Mouse (Mus musculus): ENCODE measurements around the gene Mnx1.

GRCm38 (mm10) chr5:29487321-29487720 lies 9.1 kb upstream of the Mnx1 start:
- TF ChIP-seq CTCF (IDR thresholded peaks at IDR 0.05; ENCODE audit: low read depth) (no peak), EP300 (IDR thresholded peaks at IDR 0.05; ENCODE audit: low read depth) (no peak)

Data from heart, postnatal 0 days (tissue).